Mouse (Mus musculus): ENCODE results near the gene Coro2b.

Coro2b gene
- long read RNA-seq, experiment 1, partial matches to known transcripts = 2 of 5 reads
- long read RNA-seq, experiment 1, other reads (novel, unspliced or antisense) = 3 of 5 reads
- long read RNA-seq, experiment 2, partial matches to known transcripts = 0 of 1 reads
- long read RNA-seq, experiment 2, other reads (novel, unspliced or antisense) = 1 of 1 reads

DNA sequence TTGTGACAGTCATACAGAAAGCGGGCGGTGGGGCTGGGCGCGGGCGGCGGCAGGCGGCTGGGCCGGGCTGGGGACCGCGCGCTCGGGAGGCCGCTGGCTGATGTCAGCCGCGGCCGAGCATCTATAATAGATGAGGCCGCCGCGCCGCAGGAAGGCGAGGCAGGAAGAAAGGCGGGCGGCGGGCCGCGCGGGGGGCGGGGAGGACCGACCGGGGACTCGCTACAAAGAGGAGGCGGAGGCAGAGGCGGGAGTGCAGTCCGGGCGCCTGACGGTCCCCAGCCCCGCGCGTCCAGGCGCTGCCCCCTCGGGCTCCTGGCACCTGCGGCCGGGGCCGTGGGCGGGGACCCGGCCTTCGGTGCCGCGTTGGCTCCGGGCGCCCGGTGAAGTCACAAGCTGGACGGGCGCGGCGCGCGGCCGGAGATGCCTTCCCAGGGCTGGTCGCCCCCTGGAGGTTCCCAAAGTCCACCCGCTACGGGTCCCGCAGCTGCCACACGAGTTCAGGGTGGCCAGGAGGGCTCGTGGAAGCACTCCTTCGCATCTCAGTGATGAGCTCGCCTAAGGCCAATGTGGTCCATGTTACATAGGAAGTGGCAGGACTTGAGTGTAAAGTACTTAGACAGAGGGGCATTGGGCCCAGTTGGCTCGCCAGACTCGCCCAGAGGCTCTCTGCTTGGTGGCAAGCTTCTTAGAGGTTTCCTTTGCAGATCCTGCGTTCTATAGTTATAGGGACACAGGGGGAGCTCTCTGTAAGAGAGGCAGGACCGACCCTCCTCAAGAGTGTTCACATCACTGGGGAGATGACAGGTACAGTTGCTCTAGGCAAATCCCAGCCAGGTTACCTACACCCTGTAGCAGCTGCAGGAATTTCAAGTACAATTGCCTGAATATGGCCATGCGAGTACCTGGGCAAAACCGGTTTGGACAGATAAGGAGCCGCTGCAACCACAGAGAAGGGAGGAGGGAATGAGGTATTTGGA lies at the start of gene Coro2b:
Coro2b (minus strand) TSS at position 390 of the 977 bp plus-strand sequence.
- intact Hi-C loops (cut with DNase I) = loop anchor here (10.0 kb wide), 1 partner anchor 132 kb away; no protein-coding TSS in a partner anchor

DNA sequence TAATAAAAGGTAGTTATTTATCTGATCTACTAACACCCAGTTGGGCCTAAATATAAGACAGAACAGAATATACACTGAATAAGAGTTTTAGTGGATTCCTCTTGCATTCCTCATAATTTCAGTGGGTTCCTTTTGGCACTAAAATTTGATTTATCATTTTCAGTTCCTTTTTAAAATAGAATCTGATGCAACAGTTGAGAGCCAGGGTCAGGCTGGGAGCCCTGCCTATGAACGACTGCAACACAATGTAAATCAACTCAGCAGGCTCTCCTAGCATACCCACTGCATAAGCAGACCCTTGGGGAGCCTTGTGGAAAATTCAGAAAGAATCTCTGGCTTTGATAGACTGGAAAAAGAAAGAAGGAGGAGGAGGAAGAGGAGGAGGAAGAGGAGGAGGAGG lies 40.7 kb upstream of the Coro2b start:
- intact Hi-C loops (cut with DNase I) = no loop called here

DNA sequence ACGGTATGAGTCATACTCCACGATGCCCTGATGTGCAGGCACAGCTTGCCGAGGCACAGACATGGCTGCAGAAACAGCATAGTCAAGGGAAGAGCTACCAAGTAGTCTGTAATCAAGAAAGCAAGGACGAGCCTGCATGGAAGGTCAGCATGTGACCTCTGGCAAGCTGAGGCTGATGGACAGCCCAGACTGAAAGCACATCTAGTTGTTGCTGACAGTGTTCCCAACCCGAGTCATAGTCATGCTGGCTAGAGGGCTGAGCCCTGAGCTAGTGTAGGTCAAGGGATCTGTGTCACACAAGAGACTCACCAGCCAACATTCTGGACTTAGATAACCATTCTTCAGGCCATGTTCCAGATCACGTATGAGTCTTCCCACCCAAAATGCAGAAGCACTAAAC lies 32.3 kb upstream of the Coro2b start:
- intact Hi-C loops (cut with DNase I) = no loop called here

GRCm38 (mm10) chr9:62567818-62568217 lies 31.0 kb upstream of the Coro2b start:
- intact Hi-C loops (cut with DNase I) = no loop called here

- intact Hi-C loops (cut with DNase I) = no loop called here
Observed at GRCm38 (mm10) chr9:62562236-62562635, 25.4 kb upstream of the Coro2b start.

GRCm38 (mm10) chr9:62560432-62560831 lies 23.6 kb upstream of the Coro2b start:
- intact Hi-C loops (cut with DNase I) = no loop called here

DNA sequence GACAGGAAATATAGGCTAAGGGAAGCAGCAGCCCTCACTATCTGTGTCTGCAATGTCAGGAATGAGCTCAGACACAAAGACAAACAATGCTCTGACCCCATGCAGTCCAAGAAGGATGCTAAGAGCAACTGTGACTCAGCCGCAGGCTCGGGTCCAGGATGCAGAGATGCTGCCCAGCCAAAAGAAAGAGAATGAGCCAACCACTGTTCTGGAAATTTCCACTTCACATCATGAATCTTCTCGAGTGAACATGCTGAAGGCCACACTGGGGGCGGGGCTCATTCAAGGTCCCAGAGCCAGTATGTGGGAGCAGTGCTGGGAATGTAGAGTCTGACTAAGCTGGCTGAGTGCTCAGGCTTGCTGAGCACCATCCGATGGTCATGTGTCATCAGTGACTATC lies 23.2 kb upstream of the Coro2b start:
- intact Hi-C loops (cut with DNase I) = no loop called here

- intact Hi-C loops (cut with DNase I) = no loop called here
Observed at GRCm38 (mm10) chr9:62559446-62559845, 22.6 kb upstream of the Coro2b start.

- intact Hi-C loops (cut with DNase I) = no loop called here
Observed at GRCm38 (mm10) chr9:62558058-62558457, 21.2 kb upstream of the Coro2b start.

DNA sequence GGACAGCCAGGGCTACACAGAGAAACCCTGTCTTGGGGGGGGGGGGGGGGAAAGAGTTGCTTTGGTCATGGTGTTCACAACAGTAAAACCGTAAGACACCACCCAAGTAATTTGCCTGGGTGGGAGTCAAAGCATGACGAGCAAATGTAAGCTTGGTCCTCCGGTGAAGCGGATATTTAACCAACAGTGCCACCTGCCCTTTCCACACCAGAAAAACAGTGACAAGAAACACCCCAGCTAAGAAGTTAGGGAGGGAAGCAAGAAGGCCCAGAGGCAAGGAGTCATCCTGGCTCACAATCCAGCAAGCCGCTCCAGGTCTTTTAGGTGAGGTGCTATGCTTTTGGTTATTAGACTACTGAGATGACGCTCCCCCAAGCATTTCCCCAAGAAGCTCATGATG lies 19.9 kb upstream of the Coro2b start:
- intact Hi-C loops (cut with DNase I) = no loop called here

DNA sequence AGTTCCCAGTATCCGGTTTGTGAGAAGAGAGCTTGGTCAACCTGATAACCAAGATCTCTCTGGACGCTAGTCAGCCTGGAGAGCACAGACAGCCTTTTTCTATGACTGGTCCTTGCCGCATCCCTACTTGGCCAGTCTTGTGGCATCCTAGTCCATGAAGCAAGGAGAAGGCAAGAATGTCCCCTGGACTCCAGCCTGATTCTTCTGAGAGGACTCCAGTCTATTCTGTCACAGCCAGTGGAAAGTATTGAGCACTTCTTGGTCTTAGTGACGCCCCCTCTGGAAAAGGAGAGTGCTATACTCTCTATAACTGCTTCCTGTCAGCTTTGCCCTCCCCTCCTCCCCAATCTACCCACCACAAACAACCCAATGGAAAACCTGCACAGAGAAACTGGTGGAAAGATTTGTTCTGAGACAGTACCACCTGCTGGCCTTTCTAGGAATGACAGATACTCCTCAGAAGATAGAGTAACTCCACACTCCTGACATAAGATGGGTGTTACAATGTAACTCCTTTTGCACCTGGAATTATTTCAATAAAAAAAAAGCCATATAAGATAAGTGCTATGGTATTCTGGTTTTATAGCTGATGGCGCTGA lies 18.5 kb upstream of the Coro2b start:
- intact Hi-C loops (cut with DNase I) = no loop called here

GRCm38 (mm10) chr9:62554606-62555005 lies 17.8 kb upstream of the Coro2b start:
- intact Hi-C loops (cut with DNase I) = loop anchor here (5.0 kb wide), 1 partner anchor 223 kb away; no protein-coding TSS in a partner anchor

- intact Hi-C loops (cut with DNase I) = loop anchor here (5.0 kb wide), 1 partner anchor 224 kb away; no protein-coding TSS in a partner anchor
Observed at GRCm38 (mm10) chr9:62553366-62553940, 16.6 kb upstream of the Coro2b start.

DNA sequence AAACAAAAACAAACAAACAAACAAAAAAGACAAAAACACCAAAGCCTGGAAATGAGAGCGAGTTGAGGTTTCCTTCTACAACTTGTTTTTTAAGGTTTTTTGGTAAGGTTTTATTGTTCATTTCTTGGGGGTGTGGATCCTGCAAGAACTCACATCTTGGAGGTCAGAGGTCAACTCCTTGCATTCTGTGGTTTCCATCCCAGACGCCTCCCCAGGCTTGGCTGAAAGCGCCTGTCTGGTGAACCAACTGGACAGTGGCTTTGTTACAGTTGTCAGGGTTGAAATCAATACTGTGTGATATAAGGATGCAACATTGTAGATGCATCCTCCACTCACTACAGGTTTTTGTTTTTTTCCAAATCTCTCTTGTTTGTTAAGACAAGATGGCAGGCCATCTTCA lies 14.7 kb upstream of the Coro2b start:
- intact Hi-C loops (cut with DNase I) = loop anchor here (2.0 to 5.0 kb wide), 2 partner anchors 226 to 265 kb away; no protein-coding TSS in a partner anchor

DNA sequence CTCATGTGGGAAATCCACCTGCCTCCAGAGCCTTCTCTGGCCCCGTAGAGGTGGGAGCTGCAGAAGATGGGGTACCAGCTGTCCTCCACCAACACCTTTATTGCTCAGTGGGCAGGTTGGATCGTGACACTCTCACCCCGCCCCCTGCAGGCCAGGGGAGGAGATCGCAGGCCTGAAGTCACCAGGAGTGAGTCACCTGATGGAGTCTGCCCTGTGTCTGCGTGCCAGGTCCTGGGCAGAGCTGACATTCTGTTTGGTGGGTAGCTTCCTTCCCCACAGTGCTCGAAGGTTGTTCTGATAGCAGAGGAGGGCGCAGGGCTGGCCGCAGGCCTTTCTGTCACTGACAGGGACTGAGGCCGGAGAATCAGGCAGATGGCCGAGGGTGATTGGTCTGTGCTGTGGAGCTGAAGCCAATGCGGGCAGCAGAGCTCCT lies 13.8 kb upstream of the Coro2b start:
- intact Hi-C loops (cut with DNase I) = loop anchor here (2.0 to 5.0 kb wide), 2 partner anchors 227 to 264 kb away; no protein-coding TSS in a partner anchor

- intact Hi-C loops (cut with DNase I) = loop anchor here (1.0 to 5.0 kb wide), 3 partner anchors 79 to 263 kb away; no protein-coding TSS in a partner anchor
Observed at GRCm38 (mm10) chr9:62549809-62550208, 13.0 kb upstream of the Coro2b start.

DNA sequence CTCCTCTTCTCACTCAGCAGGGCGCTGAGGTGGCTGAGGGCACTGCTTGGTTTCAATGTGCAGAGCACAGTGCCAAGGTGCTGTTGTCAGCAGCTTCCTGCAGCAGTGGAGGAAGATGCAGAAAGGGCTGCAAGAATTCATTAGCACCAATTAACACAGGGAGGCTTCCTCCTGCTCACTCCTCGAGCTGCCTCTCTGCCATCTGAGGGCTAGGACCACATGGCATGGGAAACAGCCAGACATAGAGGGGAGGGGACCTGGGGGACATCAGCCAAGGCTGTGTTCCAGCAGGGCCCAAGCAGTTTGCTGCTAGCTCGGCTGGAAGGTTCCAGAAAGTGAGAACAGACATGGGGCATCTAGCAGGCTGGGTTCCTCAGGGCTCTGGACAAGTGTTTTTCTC lies 10.6 kb upstream of the Coro2b start:
- intact Hi-C loops (cut with DNase I) = no loop called here

DNA sequence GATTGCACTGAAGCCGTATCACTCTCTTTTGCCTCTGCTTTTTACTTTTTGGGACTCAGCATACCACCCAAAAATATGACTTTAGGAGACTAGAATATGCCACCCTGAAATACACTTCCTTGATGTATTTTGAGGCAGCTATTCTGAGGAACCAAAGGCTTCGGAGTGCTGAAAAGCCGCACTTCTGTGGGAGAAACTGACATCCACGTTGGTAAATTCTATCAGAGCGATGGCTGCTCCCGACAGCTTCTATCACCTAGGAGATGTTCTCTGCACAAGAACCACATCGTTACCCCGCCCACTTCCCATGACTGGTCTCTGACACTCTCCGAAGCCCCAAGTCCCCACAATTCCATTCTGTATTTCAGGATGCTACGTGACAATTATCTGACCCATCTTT lies 8.0 kb upstream of the Coro2b start:
- intact Hi-C loops (cut with DNase I) = no loop called here

DNA sequence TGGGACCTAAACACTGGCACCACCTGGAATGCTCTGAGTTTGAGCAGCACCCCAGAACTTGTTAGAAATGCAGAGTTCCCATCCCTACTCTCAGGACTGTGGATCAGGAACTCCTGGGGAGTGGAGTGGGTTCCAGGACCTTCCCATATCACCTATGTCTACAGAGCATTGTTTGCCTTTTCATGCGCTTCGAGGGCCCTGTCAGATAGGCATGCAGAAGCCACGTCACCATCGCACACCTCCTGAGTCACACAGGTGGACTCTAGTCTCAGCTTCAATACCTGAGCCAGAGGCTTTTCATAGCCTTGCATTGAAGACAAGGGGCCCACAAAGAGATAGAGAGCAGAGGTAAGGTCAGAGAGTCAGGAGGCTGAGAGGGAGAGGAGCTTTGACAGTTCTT lies 7.0 kb upstream of the Coro2b start:
- intact Hi-C loops (cut with DNase I) = no loop called here

DNA sequence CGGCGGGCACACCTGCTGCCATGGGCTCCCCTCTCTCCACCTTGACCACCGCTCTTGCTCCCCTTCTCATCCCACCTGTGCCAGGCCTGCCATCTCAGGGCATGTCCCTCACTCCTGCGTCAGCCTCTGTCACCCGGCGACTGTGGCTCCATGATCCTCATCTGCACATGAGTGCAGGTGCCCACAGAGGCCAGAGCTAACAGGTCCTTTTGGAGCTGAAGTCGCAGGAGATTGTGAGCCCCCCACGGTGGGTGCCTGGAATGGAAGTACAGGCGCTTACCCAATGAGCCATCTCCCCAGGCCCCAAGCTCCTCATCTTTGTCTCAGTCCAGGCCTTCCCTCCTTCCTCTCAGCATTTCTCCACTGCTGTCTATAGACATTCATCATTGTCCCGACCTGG lies 4.8 kb upstream of the Coro2b start:
- intact Hi-C loops (cut with DNase I) = no loop called here

- intact Hi-C loops (cut with DNase I) = no loop called here
Observed at GRCm38 (mm10) chr9:62541182-62541581, 4.3 kb upstream of the Coro2b start.
